Mouse (Mus musculus) hindbrain, embryonic 11.5 days (tissue): Measurements from ENCODE around the gene Foxn3. TPM values are rescaled to one million over a fixed set of nuclear protein-coding genes. Genes with fewer than 3 reads are reported as not detected.

Source experiments
- ATAC-seq: fragments of 200-750 bp; cut with Nextera tagmentation; 2 replicates; pipeline ENCODE4 v1.8.0; 2017; ENCODE audit warnings: mild to moderate bottlenecking, moderate TSS enrichment, moderate library complexity; ENCODE audit not compliant: low FRiP score
- DNase-seq: peaks from one replicate; pipeline ENCODE4 v3.0.0-alpha.2; 2015; ENCODE audit warnings: low spot score
- H3K27ac ChIP-seq: fragments of 300-500 bp; sonication (generic); 2 replicates; pipeline ENCODE4 v1.5.1; 2014; ENCODE audit warnings: mild to moderate bottlenecking, low read depth, low read length
- H3K27me3 ChIP-seq: fragments of 300-500 bp; sonication (generic); 2 replicates; pipeline ENCODE4 v1.6.1; 2014; ENCODE audit warnings: mild to moderate bottlenecking, low read length, moderate library complexity, mixed read lengths; ENCODE audit not compliant: control insufficient read depth, insufficient read depth
- H3K36me3 ChIP-seq: fragments of 300-500 bp; sonication (generic); 2 replicates; pipeline ENCODE4 v1.6.1; 2014; ENCODE audit warnings: mild to moderate bottlenecking, low read length, moderate library complexity, mixed read lengths; ENCODE audit not compliant: control insufficient read depth, insufficient read depth
- H3K4me1 ChIP-seq: fragments of 300-500 bp; sonication (generic); replicated peaks from 2 replicates; pipeline ENCODE4 v1.6.1; 2014; ENCODE audit warnings: low read length, mixed read lengths; ENCODE audit not compliant: control insufficient read depth, insufficient read depth
- H3K4me2 ChIP-seq: fragments of 300-500 bp; sonication (generic); replicated peaks from 2 replicates; pipeline ENCODE4 v1.6.1; 2014; ENCODE audit warnings: mild to moderate bottlenecking, low read depth, low read length
- H3K4me3 ChIP-seq: fragments of 300-500 bp; sonication (generic); 2 replicates; pipeline ENCODE4 v1.5.1; 2014; ENCODE audit warnings: low read depth, low read length
- H3K9ac ChIP-seq: fragments of 300-500 bp; sonication (generic); 2 replicates; pipeline ENCODE4 v1.6.1; 2014; ENCODE audit warnings: low read depth, low read length
- H3K9me3 ChIP-seq: fragments of 300-500 bp; sonication (generic); 2 replicates; pipeline ENCODE4 v1.6.1; 2016; ENCODE audit warnings: low read length; ENCODE audit not compliant: control insufficient read depth
- WGBS: fragments of 180-500 bp; shearing (Covaris S2); extraction: QIAGEN DNeasy Blood & Tissue Kit; methylation state at CpG from one replicate; pipeline ENCODE4 v1.1.7; 2014; 5-methylcytosine and 5-hydroxymethylcytosine counted together
- polyA plus RNA-seq: library from polyadenylated mRNA; unstranded; fragments of >200 nt; fragmentation: Nextera tagmentation; extraction: Ambion mirVana; gene quantifications from 2 replicates; pipeline ENCODE4 v1.2.1, GENCODE M21; 2014

Gene Foxn3
- polyA plus RNA-seq, 1 experiment from 2014 or later, result 91.6 TPM

- H3K4me3 ChIP-seq, result no peak overlapping the region
- DNase-seq (no peak), ATAC-seq (no peak)
- WGBS, result 94% methylated on average over 10 of the region's 10 CpGs
- no peak overlapping the region for H3K9ac ChIP-seq
- H3K4me2 ChIP-seq, result no peak overlapping the region
- no peak overlapping the region for H3K27ac ChIP-seq
- H3K9me3 ChIP-seq, result no peaks in the 10 kb centered on the region
- H3K4me1 ChIP-seq, result no peaks in the 10 kb centered on the region
- H3K27me3 ChIP-seq, result no peaks in the 10 kb centered on the region
- H3K36me3 ChIP-seq, result no peaks in the 10 kb centered on the region
Observed at GRCm38 (mm10) chr12:99368251-99368650, 195.1 kb downstream of the Foxn3 start.

DNA sequence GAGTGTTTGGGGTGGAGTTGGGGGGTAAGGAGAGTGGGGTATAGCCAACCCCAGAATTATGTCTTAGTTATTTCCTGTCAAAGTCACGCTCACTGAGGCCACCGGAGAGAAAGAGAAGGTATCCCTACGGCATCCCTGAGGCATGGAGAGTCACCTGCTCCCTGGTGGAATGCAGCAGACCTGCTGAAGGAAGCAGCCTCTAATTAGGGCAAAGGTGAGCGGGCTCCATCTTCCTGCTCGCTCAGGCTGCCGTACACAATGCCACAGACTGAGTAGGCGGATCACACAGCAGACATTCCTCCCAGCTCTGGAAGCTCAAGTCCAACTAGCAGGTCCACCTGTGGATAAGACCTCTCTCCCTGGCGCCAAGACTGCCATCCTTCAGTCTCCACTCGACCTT, 197.4 kb downstream of the Foxn3 start:
- Histone ChIP-seq H3K36me3 (no peaks in the 10 kb centered on the region), H3K4me2 (no peak overlapping the region), H3K4me3 (no peak overlapping the region), H3K27ac (no peak overlapping the region), H3K4me1 (peaks cover 5% of the 10 kb centered on the region; the same call in 1 of the 2 replicates), H3K27me3 (no peaks in the 10 kb centered on the region), H3K9me3 (no peaks in the 10 kb centered on the region), H3K9ac (no peak overlapping the region)
- 85% methylated on average over 9 of the region's 9 CpGs for WGBS
- DNase-seq, result no peak
- no peak for ATAC-seq

DNA sequence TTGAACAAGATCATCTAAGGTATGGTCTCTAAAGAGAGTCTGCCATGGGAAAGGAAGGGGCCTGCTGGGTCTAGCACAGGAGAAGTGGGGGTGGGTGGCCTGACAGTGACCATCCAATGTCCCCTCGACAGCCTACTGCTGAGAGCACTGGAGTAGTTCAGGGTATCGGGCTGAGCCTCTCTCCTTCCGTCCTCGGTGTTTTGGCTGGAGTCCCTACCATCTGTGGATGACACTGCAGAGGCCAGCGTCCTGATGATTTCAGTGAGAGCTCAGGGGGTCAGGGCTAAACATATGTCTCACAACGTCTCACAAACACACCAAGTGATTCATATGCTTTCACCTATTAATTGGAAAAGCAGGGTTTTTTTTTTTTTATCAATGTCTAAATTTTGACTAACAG, 199.2 kb downstream of the Foxn3 start:
- Histone ChIP-seq H3K4me1 (peaks cover 5% of the 10 kb centered on the region; the same call in 1 of the 2 replicates), H3K27me3 (no peaks in the 10 kb centered on the region), H3K36me3 (no peaks in the 10 kb centered on the region), H3K9ac (no peak overlapping the region), H3K4me2 (no peak overlapping the region), H3K27ac (no peak overlapping the region), H3K9me3 (no peaks in the 10 kb centered on the region), H3K4me3 (no peak overlapping the region)
- no peak for DNase-seq
- no peak for ATAC-seq
- WGBS, result 74% methylated on average over 6 of the region's 6 CpGs

GRCm38 (mm10) chr12:99363024-99363423, 200.4 kb downstream of the Foxn3 start:
- Histone ChIP-seq H3K4me2 (no peak overlapping the region), H3K4me3 (no peak overlapping the region), H3K9ac (no peak overlapping the region), H3K36me3 (no peaks in the 10 kb centered on the region), H3K9me3 (no peaks in the 10 kb centered on the region), H3K4me1 (peaks cover 5% of the 10 kb centered on the region; the same call in 1 of the 2 replicates), H3K27ac (no peak overlapping the region), H3K27me3 (no peaks in the 10 kb centered on the region)
- no peak for DNase-seq
- ATAC-seq, result no peak
- 82% methylated on average over 6 of the region's 6 CpGs for WGBS

DNA sequence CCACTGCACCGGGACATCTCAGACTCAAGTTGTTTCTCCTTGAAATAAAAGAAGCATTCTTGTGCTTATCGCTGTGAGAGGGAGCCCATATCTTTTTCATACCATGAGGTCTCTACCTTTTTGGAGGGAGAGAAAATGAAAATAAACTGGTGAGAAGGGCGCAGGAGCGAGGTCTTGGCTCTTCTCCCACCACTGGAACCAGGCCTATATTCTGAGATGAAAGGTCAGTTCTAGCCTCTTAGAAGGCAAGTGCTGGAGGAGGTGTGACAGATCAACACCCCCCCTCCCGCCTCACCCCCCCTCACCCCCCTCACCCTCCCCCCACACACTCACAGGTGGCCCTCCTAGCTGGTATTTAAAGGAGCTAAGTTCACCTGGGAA, 201.6 kb downstream of the Foxn3 start:
- Histone ChIP-seq H3K4me3 (no peak overlapping the region), H3K27me3 (no peaks in the 10 kb centered on the region), H3K36me3 (no peaks in the 10 kb centered on the region), H3K27ac (no peak overlapping the region), H3K4me2 (no peak overlapping the region), H3K4me1 (peaks cover 5% of the 10 kb centered on the region; the same call in 1 of the 2 replicates), H3K9ac (no peak overlapping the region), H3K9me3 (no peaks in the 10 kb centered on the region)
- 69% methylated on average over 5 of the region's 5 CpGs for WGBS
- no peak for ATAC-seq
- no peak for DNase-seq

GRCm38 (mm10) chr12:99360958-99361751, 202.2 kb downstream of the Foxn3 start:
- 57% methylated on average over 8 of the region's 8 CpGs for WGBS
- H3K36me3 ChIP-seq, result no peaks in the 10 kb centered on the region
- no peaks in the 10 kb centered on the region for H3K27me3 ChIP-seq
- ATAC-seq (no peak), DNase-seq (no peak)
- peaks cover 5% of the 10 kb centered on the region; the same call in 1 of the 2 replicates for H3K4me1 ChIP-seq
- H3K4me2 ChIP-seq, result no peak overlapping the region
- no peak overlapping the region for H3K4me3 ChIP-seq
- no peak overlapping the region for H3K9ac ChIP-seq
- H3K27ac ChIP-seq, result no peak overlapping the region
- H3K9me3 ChIP-seq, result no peaks in the 10 kb centered on the region

DNA sequence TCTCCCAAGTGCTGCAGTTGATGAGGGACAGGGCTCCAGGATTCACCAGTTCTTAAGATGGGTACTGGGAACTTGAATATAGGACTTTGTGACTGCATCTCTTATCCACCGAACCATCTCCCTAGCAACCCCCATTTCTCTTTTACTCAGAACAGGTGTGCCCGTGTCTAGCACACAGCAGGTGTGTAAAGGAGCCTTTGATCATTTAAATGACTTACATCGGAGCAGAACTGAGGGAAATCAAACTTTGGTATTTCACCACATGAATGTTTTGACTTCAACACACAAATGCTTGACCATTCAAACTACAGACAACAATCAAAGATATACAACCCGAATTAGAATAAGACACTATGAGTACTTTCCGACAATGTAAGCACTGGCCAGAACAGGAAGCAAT, 204.7 kb downstream of the Foxn3 start:
- Histone ChIP-seq H3K27ac (no peak overlapping the region), H3K4me1 (peaks cover 5% of the 10 kb centered on the region; the same call in 1 of the 2 replicates), H3K4me2 (no peak overlapping the region), H3K27me3 (no peaks in the 10 kb centered on the region), H3K4me3 (no peak overlapping the region), H3K9ac (no peak overlapping the region), H3K9me3 (no peaks in the 10 kb centered on the region), H3K36me3 (no peaks in the 10 kb centered on the region)
- no peak for DNase-seq
- ATAC-seq, result no peak
- 84% methylated on average over 5 of the region's 5 CpGs for WGBS

- WGBS, result 93% methylated on average over 8 of the region's 8 CpGs
Observed at GRCm38 (mm10) chr12:99356660-99357059, 206.7 kb downstream of the Foxn3 start.

GRCm38 (mm10) chr12:99353692-99354091, 209.7 kb downstream of the Foxn3 start:
- H3K4me1 ChIP-seq, result no peaks in the 10 kb centered on the region; the same call in 1 of the 2 replicates
- no peaks in the 10 kb centered on the region for H3K9me3 ChIP-seq
- no peak overlapping the region for H3K9ac ChIP-seq
- no peaks in the 10 kb centered on the region for H3K27me3 ChIP-seq
- WGBS, result 91% methylated on average over 11 of the region's 11 CpGs
- H3K36me3 ChIP-seq, result no peaks in the 10 kb centered on the region
- no peak overlapping the region for H3K4me3 ChIP-seq
- ATAC-seq (no peak), DNase-seq (no peak)
- no peak overlapping the region for H3K27ac ChIP-seq
- H3K4me2 ChIP-seq, result no peak overlapping the region

More at GRCm38 (mm10) chr12:99356660-99357059, 206.7 kb downstream of the Foxn3 start:
- Histone ChIP-seq H3K4me3 (no peak overlapping the region), H3K27me3 (no peaks in the 10 kb centered on the region), H3K9me3 (no peaks in the 10 kb centered on the region), H3K4me2 (no peak overlapping the region), H3K36me3 (no peaks in the 10 kb centered on the region), H3K27ac (no peak overlapping the region), H3K9ac (no peak overlapping the region), H3K4me1 (0 out of 2 replicates have a peak, but pooled peaks cover 2% of the 10 kb centered on the region)
- no peak for ATAC-seq
- DNase-seq, result no peak
